Mouse (Mus musculus) erythroblast, embryonic 14.5 days (primary cell): ENCODE results near the gene Col1a2.

Experiments used
- GATA1 ChIP-seq: IDR thresholded peaks from 2 replicates; pipeline ENCODE4 v1.6.1; 2012; ENCODE audit warnings: low read length, inconsistent platforms, mixed read lengths
- TAL1 ChIP-seq: IDR thresholded peaks from 3 replicates; pipeline ENCODE4 v1.6.1; 2012; ENCODE audit warnings: low read length, inconsistent platforms, mixed read lengths

DNA sequence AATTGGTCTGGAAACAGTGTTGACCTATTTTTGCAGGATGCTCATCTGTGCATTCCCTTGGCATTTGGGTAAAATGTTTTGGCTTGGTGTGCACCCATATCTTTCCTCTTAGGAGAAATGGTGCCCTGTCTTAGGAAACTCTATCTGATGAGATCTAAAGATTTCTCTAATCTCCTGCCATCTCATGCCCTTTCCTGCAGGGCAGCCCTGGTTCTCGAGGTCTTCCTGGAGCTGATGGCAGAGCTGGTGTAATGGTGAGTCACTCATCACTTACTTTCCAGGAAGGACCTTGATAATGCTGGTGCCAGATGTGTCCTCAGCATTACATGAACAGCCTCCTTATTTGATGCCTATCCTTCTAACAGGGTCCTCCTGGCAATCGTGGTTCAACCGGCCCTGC lies 16.4 kb downstream of the Col1a2 start:
- TF ChIP-seq GATA1 = no peak
- no peak for TF ChIP-seq TAL1
